9 mouse cellular contexts compared by ENCODE assay signal in the genomic region with DNA sequence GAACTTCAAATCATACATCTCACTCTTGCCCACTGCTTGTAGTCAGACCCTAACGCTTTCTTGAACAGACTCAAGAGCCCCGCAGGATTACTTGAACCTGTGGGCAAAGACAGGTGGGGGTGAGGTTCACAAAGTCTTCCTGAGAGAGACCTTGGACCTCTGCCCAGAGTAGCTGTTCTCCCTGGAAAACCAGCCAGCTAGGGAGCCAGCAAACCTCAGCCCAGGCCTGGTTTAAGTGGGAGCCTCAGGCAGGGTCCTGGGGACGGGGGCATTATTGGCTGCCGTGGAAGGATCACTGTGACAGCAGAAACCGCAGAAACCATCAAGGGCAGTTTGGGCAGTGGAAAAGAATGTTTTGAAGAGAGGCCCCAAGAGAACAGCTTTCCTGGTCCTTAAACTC. TPM values are rescaled to one million over a fixed set of nuclear protein-coding genes. Genes with fewer than 3 reads are reported as not detected.
DNase-seq lines count a peak whose midpoint lies in the region; ATAC-seq and TF ChIP-seq lines count a peak whose summit lies in the region.
"Had no signal": no experiment of that assay in that cellular context is flagged by ENCODE, and none has a peak within 500 bp of the region (broad histone marks: within the 10 kb centered on the region; RNA-seq: fewer than 3 reads in every experiment).

No protein-coding gene starts in this region.

- WGBS in lung, embryonic 16.5 days: 55% methylated on average over 5 of the region's 5 CpGs

- H3K27me3 ChIP-seq in lung, embryonic 16.5 days (ENCODE audit: control insufficient read depth, insufficient read depth, low read depth, low read length): no peaks in the 10 kb centered on the region
- H3K27me3 ChIP-seq in testis, adult 2 months (ENCODE audit: control insufficient read depth, insufficient read depth, low read length): no peaks in the 10 kb centered on the region
- H3K27me3 ChIP-seq: embryonic facial prominence, embryonic 12.5 days had no signal

- no peak for TF ChIP-seq CTCF in testis, adult 2 months (IDR thresholded peaks at IDR 0.05; ENCODE audit: control insufficient read depth, insufficient read depth, insufficient replicate concordance, low read depth, low read length)

- H3K4me1 ChIP-seq in lung, embryonic 16.5 days (replicated peaks; ENCODE audit: control insufficient read depth, insufficient read depth, low read length): peaks cover 46% of the 10 kb centered on the region
- H3K4me1 ChIP-seq in testis, adult 2 months (ENCODE audit: control insufficient read depth, insufficient read depth, low read length): peaks cover 11% of the 10 kb centered on the region

- no peak overlapping the region for H3K4me2 ChIP-seq in lung, embryonic 16.5 days (ENCODE audit: low read depth, low read length)
- H3K4me2 ChIP-seq: embryonic facial prominence, embryonic 12.5 days had no signal

- H3K36me3 ChIP-seq in lung, embryonic 16.5 days (ENCODE audit: control insufficient read depth, insufficient read depth, low read length): no peaks in the 10 kb centered on the region
- no peaks in the 10 kb centered on the region for H3K36me3 ChIP-seq in testis, adult 2 months (ENCODE audit: control insufficient read depth, insufficient read depth, low read length)
- H3K36me3 ChIP-seq: embryonic facial prominence, embryonic 12.5 days had no signal

- peak overlapping the region; percentile 21 for H3K9ac ChIP-seq in lung, embryonic 16.5 days (ENCODE audit: low read length)
- H3K9ac ChIP-seq: embryonic facial prominence, embryonic 12.5 days had no signal

- DNase-seq in cerebellum, postnatal 10 days: peak; percentile 40 to 43
- DNase-seq in lung, postnatal 14 days: no peak
- peak; percentile 77 for DNase-seq in kidney, postnatal 10 days
- no peak for DNase-seq in frontal cortex, postnatal 36 days (ENCODE audit: low spot score in 2 of 2)
- no peak for DNase-seq in cerebellum, postnatal 36 days

- H3K9me3 ChIP-seq in lung, embryonic 16.5 days (ENCODE audit: control insufficient read depth, low read length): no peaks in the 10 kb centered on the region
- H3K9me3 ChIP-seq: embryonic facial prominence, embryonic 12.5 days had no signal

- no peak for ATAC-seq in cerebellum, adult (ENCODE audit: insufficient number of reproducible peaks, low FRiP score, low TSS enrichment)
- no peak for ATAC-seq in lung, embryonic 16.5 days (ENCODE audit: low read depth)

- H3K27ac ChIP-seq in lung, embryonic 16.5 days (ENCODE audit: low read length): peak overlapping the region; percentile 83
- peak overlapping the region; percentile 45 for H3K27ac ChIP-seq in testis, adult 2 months (ENCODE audit: control insufficient read depth, insufficient read depth, low read depth, low read length)
- H3K27ac ChIP-seq: embryonic facial prominence, embryonic 12.5 days had no signal

- no peak overlapping the region for H3K4me3 ChIP-seq in lung, embryonic 16.5 days (ENCODE audit: low read length)
- H3K4me3 ChIP-seq in testis, adult 2 months (ENCODE audit: control insufficient read depth, low read depth, low read length): no peak overlapping the region
- H3K4me3 ChIP-seq: embryonic facial prominence, embryonic 12.5 days had no signal

- TF ChIP-seq POLR2A in testis, adult 2 months (IDR thresholded peaks at IDR 0.05; ENCODE audit: control insufficient read depth, low read depth, low read length): no peak

RNA-seq across cellular contexts. Expression of gene Ptma, which starts 29.2 kb away (rescaled TPM):
- polyA plus RNA-seq in lung, embryonic 16.5 days (2015; fragmentation: Nextera tagmentation; extraction: Ambion mirVana): 2,358 and 2,609 TPM in 2 replicates
- 126 and 135 TPM in 2 replicates for polyA plus RNA-seq in testis, adult 2 months (2012; rRNA removed)

Comparison
In these comparisons a context has a peak if more than half of its experiments do, and no peak if none do; other contexts are left out.
1. DNase-seq: peak in cerebellum, postnatal 10 days (2 of 2) and kidney, postnatal 10 days (single experiment); none in lung, postnatal 14 days (single experiment), frontal cortex, postnatal 36 days (0 of 2) and cerebellum, postnatal 36 days (0 of 2).
2. RNA of gene Ptma, which starts 29.2 kb away (polyA plus RNA-seq): 2,358 to 2,609 TPM in lung, embryonic 16.5 days; 126 to 135 TPM in testis, adult 2 months; every median in the first group is over 10 times any median in the second.